Mouse (Mus musculus): ENCODE results near the gene Tsfm. TPM values are rescaled to one million over a fixed set of nuclear protein-coding genes. Genes with fewer than 3 reads are reported as not detected.
A peak's percentile ranks its signal among the peaks of the same experiment; 100 is the strongest.

The Tsfm gene
- polyA plus RNA-seq, 1 experiment = 31.8 TPM

DNA sequence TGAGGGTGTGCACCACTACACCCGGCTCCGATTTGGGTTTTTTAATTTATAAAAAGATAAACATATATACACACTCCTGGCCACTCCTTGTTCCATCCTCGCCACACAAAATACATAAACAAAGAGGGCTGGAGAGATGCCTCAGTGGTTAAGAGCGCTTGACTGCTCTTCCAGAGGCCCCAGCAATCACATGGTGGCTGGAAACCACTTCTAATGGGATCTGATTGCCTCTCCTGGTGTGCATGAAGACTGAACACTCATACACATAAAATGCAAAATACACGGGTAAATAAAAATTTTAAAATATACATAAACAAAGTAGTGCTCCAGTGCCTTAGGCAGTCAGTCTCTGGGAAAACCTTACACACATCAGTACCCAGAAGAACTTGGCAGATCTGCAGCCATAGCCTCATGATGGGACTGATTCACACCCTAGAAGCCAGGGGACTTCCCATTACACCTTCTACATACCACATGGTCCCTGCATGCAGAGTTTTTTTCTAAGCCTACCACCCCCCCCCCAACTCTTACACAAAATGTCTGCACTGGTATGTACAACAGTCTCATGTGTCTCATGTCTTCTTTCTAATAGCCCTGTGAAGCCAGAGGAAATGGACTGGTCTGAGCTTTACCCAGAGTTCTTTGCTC is 12.0 kb upstream of the Tsfm start:
- DNase-seq (ENCODE audit: extremely low spot score in 1 of 2, low spot score in 1 of 2) = no peak

DNA sequence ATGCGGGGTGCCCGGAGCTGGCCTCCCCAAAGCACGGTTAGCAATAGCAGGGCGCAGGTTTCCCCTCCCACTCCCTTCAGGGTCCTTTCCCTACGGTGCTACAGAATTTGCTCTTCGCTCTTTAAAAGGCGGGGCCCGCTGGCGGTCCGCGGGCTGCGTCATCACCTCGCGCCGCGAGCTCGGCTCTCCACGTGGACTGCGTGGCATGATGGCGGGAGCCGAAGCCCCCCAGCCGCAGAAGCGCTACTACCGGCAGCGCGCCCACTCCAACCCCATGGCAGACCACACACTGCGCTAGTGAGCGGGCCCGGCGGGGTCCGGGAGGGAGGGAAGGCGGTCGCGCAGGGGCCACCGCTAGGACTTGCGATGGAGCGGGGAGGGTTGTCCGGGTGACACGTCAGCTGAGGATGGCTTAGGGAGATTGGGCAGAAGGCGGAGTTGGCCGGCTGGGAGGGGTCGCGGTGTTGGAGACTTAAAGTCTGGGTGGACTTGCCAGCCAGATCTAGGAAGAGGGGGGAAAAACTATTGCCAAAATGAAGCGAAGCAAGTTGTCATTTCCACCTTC is 11.2 kb upstream of the Tsfm start:
- peak; percentile 80 to 92 for DNase-seq (ENCODE audit: extremely low spot score in 1 of 2, low spot score in 1 of 2)

DNA sequence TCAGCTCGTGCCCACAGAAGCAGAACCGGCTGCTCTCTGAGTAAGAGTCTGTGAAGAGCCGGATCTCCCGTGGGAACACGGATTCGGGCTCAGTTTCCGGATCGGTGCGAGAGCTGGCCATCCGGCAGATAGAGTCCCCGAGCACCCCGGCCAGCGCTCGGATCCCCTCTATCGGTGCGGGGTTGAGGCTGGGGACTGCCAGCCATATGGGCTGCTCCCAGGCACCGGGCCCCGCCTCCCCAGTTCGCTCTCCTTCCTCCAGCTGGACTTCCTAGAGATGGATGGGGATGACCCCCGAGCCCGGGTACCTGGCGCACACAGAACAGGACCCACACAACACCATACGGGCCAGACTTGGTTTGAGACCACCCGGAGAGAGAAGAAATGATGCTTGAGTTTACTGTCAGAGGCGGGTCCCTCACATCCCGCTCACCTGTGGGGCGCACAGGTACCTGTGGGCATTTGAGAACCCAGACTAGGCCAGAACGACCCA is 10.7 kb upstream of the Tsfm start, which contains the start of the genes Mettl1 and Eef1akmt3:
Gene Mettl1, plus strand, starts transcription at position 141 of the 493 bp plus-strand sequence.
Gene Eef1akmt3, minus strand, starts transcription at position 240 of the 493 bp plus-strand sequence.
- no peak for DNase-seq (ENCODE audit: extremely low spot score in 1 of 2, low spot score in 1 of 2)

DNA sequence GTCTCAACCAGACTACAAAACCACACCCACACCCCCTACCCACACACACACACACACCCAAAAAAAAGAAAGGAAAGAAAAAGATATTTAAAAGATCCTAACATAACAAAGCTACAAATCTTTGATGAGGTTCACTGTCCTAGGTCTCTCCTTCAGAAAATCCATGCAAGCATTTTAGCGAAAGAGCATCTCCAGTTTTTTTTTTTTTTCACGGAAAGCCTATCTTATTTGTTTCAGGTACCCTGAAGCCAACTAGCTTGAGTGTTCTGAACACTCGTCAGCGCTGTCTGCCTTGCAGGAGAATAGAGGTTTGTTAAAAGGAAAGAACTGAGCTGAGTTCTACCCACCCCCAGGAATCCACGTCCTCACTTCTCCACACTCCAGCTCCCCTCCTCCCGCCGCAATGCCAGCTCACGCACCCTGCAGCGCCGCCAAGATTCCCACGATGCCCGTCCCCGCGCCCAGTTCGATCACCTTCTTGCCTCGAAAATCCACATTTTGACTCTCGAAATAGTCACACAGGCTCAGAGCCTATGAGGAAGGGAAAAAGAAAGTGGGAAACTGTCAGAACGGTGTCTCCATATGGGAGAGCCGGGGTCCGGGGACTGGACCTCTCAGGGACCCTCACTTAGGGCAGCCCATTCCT is 10.1 kb upstream of the Tsfm start:
- DNase-seq (ENCODE audit: extremely low spot score in 1 of 2, low spot score in 1 of 2) = peak in 1 of 2 experiments; percentile 70

DNA sequence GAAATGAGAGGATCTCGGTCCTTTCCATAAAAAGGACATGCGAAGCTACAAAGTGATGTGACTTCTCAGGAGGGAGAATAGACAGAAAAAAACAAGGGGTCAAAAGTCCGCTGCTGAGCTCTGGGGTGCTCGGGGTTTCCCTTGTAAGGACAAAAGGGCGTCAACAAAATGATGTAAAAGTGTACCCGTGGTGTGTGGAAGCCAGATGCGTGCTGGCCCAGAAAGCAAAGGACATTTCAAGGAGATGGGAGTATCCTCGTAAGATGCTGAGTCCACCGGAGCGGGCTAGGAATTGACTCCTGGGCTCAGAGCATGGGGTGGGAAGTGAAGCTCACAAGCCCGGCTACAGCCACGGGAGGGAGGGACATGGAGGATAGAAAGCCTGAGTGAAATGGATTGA is 7.0 kb upstream of the Tsfm start:
- no peak for DNase-seq (ENCODE audit: extremely low spot score in 1 of 2, low spot score in 1 of 2)

DNA sequence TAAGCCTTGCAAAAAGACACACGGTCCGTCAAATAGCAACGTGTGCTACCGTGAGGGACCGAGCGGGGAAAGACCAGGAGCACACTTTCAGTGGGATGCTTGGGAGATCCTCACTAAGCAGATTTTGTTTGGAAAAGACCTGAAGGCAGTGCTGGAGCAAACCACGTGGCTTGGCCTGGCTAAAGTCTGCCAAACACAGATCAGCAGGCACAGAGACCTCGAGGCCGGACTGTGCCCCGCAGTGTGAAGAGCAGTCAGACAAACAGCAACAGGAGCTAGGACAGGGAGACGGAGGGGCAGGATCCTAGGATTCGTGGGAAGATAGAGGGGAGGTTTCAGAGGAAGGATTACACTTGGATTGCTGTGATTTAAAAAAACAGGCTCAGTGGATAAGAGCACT is 5.6 kb upstream of the Tsfm start:
- DNase-seq (ENCODE audit: extremely low spot score in 1 of 2, low spot score in 1 of 2) = no peak

DNA sequence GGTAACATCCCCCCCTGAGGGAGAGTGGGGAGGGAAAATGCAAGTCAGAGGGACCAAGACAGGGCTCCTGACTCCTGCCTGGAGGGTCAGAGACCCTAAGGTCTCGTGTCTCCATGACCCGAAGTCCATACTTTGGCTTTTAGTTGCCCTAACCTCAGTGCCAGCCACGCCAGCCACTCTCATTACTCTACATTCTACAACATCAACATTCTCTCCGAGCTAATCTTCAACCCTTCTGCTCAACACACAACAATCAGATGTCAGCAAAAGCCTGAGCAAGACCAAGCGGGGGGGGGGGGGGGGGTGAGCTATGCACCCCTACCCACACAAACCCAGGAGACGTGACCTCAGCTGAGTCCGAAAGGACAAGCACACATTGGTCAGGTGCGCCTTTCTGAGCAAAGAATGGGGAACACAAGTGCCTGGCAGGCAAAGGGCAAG is 2.7 kb upstream of the Tsfm start:
- DNase-seq (ENCODE audit: extremely low spot score in 1 of 2, low spot score in 1 of 2) = no peak

DNA sequence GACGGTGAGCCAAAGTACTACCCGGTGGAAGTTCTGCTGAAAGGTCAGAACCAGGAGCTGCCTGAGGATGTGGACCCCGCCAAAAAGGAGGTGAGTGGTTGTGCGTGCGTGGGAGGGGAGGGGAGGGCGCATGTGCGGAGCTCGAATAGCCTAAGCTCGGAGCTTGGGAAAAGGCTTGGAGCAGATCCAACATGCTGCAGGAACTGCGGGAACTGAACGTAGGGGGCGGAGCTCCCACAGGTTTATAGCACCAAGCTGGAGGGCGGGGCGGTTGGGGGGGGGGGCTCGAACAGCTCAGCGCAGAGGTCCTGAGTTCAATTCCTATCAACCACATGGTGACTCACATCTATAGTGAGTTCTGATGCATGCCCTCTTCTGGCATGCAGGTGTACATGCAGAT is 12.2 kb downstream of the Tsfm start:
- no peak for DNase-seq (ENCODE audit: extremely low spot score in 1 of 2, low spot score in 1 of 2)

DNA sequence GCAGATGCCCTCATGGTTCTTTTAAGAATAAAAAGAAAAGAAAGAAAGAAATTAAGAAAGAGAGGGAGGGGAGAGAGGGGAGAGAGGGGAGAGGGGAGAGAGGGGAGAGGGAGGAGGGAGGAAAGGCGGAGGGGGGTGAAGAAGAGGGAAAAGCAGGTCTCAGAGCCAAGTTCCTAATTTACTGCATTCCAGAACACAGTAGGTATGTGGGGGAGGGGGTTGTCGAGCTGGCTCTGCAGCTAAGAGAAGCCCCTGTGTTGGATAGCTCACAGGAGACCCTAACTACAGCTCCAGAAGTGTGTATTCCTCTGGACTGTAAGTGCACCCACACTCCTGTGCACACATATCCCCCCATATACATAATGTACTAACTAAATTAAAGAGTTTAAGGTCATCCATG is 13.6 kb downstream of the Tsfm start:
- no peak for DNase-seq (ENCODE audit: extremely low spot score in 1 of 2, low spot score in 1 of 2)

DNA sequence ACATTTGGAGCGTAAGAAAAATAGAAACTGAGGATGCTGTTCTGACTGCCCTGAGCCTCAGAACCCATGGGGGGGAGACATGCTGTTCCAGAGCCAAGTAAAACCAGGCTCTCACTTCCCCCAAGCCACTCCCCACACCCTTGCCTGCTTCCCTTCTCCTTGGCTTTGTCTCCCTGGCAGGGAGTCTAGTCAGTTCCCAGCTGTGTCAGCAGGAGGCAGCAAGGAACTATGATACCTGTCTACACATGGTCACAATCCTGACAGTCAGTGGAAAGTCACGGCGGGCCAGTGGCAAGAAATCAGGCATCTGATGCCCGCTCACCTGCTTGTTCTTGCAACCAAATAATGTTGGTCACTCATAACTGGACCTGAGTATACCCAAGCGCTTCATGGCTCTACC is 14.2 kb downstream of the Tsfm start:
- no peak for DNase-seq (ENCODE audit: extremely low spot score in 1 of 2, low spot score in 1 of 2)

DNA sequence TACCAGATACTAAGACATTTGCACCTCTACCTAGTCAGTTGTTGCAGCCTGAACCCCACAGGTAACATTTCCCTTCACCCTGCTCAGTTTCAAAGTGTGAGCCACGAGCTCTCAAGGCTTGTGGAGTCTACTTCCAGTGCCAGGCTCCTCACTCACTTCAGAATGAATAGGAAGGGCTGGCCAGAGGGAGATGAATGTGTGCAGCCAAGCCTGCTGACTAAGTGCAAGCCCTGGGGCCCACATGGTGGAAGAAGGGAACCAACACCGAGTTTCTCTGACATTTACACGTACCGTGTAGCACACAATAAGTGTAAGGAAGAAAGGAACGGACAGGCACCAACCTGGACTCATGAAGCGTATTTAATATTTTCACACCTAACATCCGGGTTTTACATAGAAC is 26.8 kb downstream of the Tsfm start:
- DNase-seq (ENCODE audit: extremely low spot score in 1 of 2, low spot score in 1 of 2) = no peak

DNA sequence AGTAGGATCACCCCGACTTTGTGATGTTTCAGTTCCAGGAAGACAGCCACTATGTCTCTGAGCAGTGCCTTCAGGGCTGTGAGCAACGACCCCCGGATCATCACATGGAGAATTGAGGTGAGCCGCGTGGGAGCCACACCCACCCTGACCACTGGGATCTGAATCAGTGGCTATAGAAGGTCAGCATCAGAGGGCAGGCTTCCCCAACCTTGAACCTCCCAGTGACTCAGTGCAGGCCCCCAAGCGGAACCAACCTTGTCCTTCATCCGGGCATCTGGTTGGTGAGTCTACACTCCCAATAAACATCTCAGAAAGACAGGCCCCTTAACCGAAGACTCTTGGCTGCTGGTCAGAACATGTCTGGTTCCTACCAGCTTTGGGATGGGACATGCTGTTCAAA is 27.3 kb downstream of the Tsfm start:
- no peak for DNase-seq (ENCODE audit: extremely low spot score in 1 of 2, low spot score in 1 of 2)

DNA sequence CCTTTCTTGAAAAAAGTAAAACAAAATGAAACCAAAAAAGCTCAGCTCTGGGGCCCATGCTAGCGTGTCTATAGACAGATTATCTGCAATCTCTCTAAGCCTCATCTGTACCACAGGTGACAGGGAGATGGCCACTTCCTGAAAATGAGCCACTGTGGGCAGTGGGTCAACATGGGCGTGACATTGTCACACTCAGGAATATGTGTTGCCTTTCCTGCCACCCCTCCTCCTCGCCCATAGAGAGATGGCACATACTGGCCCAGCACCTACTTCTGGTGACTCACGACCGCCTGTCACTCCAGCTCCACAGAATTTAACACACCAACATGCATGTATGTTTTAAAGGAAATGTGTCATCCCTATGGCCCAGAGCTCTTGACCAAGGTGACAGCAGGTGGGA is 27.9 kb downstream of the Tsfm start:
- no peak for DNase-seq (ENCODE audit: extremely low spot score in 1 of 2, low spot score in 1 of 2)

DNA sequence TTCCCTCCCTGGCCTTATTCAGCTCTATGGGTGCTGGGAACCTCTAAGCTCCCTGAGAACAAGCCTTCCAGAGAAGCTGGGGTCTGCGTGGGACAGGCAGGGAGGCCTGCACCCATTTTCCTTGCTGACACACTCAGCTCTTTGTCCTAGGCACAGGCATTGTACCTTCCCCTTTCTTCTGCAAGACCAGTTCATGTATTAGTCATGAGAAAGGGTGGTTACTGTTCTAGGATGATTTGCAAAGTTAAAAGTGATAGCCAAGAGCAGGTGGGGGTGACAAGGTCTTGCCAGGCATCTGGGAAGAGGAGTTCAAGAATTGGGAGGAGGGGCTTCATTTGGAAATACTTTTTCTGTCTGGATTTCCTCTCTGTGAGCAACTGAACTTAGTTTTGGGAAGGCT is 28.6 kb downstream of the Tsfm start:
- no peak for DNase-seq (ENCODE audit: extremely low spot score in 1 of 2, low spot score in 1 of 2)

DNA sequence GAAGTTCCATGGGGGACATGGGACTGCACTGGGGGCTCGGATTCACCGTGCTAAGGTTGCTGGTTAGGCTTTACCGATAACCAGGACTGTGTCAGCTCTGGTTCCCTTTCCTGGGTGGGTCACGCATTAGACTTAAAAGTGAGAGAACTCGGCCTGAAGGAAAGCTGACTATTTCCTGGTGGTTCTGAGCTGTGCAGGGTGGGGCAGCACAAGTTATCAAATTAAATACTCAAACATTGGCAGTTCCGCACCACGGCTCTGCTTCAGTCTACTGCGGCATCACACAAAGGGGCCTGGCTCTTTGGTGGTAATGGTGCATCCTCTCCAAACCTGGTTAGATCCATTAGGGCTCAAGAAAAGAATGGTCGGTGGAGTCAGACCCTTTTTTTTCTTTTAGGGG is 29.3 kb downstream of the Tsfm start:
- DNase-seq (ENCODE audit: extremely low spot score in 1 of 2, low spot score in 1 of 2) = no peak

DNA sequence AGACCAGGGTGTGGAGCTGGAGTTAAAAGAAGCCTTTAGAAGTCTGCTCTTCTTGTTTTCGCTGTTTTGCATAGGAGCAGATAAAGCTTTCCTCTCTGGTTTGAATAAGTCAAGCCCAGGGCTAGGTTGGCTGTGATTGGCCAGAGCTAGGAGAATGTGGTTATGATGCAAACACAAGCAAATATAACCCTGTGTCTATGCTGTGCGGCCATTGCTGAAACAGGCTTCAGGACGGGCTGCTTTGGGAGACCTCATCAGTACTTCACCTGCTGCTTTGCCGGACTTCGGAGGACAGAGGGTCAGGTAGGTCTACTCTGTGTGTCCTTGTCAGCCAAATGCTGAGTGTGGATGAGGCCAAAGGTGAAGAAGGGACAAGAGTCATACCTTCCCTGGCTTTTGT is 30.1 kb downstream of the Tsfm start, which contains the start of gene Avil:
Gene Avil, plus strand, starts transcription at position 181 of the 400 bp plus-strand sequence.
- no peak for DNase-seq (ENCODE audit: extremely low spot score in 1 of 2, low spot score in 1 of 2)

DNA sequence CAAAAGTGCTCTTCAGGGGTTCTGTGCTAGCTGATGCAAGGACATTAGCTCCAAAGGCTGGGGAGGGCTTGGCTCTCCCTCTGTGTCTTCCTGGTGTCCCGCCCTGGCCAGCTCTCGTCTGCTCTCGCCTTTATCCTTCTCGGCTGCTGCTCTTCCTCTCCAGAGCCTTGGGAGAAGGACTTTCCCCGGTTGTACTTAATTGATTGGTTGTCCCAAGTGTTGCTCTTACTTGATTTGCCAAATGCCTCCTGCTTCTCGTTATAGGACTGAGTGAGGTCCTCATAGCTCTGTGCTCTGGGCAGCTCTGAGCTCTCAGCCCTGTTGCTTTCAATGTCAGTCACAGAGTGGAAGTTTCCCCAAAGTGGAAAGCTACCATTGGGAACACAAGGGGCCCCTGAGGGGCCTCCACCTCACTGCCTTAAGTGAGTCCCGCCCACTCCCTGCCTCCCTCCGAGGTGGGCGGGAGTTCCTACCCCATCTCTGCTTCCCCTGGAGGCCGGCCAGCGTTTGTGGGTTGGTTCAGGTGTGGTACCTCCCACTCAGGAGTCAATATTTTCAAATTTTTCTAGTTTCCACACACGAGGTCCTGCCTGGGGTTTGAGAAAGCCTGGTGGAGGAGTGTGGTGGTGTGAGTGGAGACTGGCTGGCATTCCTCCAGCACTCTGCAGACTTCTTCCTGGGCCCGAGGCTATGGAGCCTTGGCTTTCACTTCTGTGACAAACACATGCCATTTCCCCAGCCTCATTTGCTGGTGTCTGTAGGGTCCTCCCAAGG is 33.1 kb downstream of the Tsfm start:
- peak in 1 of 2 experiments; percentile 36 for DNase-seq (ENCODE audit: extremely low spot score in 1 of 2, low spot score in 1 of 2)

DNA sequence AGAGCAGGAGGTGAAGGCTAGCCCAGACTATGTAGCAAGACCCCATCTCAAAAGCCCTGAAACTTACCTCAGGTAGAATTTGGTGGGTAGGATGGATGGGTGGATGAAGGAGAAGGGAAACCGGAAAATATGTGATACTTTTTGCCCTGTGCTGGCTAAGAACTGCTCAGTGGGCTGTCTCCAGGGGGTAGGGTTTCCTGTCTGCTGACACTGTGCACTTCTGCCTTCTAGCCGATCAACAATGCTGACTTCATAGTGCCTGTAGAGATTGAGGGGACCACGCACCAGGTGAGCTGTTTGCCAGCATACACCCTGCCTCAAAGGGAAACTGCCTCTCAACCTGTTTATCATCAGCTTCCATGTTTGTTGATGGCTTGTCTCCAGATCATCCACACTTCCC is 37.0 kb downstream of the Tsfm start:
- no peak for DNase-seq (ENCODE audit: extremely low spot score in 1 of 2, low spot score in 1 of 2)

DNA sequence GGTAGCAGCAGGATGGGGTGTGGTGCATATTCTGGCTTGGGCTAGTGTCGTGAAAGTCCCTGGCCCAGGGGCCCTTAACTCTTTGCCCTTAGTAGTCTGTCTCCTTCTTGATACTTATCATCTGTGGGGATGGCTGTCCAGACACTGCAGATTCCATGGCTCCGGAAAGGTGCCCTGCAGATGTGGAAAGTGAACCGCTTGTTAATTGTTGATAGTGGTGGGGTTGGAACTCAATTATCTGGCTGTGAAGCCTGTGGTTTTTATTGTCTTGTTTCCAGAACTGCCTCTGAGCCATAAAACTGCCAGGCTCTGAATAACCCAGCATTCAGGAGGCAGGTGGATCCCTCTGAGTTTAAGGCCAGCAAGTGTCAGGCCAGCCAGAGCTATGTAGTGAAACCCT is 39.0 kb downstream of the Tsfm start:
- no peak for DNase-seq (ENCODE audit: extremely low spot score in 1 of 2, low spot score in 1 of 2)

DNA sequence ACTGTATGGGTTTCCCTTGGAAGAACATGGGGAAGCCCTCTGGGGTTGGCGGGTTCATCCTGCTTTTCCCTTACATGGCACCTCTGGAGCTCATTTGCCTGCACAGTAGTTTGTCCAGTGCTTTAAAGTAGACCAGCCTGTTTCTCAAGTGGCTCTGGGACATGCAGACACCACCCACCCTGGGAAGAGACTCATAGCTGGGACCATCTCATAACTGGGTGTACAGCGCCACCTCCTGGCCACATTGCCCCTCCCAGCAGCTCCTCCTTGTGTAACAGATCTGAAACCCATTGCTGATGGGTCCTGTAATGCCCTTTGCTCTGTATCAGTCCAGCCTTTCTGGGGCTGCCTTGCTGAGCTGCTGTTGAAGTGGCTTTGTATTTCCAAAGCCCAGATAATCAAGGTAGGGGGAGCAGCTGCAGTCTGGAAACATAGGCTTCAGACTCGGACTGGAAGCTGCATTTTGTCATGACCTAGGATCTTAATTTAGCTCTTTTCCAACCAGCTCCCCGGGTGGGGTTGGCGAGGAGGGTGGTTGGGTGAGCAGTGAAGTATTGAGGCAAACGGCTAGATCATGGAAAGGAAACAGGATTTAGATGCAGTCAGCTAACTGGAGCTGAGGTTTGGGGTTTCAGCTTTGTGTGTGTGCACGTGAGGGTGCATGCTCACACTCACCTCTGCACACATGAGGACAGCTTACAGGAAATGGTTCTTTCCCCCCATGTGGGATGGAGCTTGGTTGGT is 40.2 kb downstream of the Tsfm start:
- peak; percentile 79 to 90 for DNase-seq (ENCODE audit: extremely low spot score in 1 of 2, low spot score in 1 of 2)
